Mouse (Mus musculus) adrenal gland, adult 8-10 months (tissue): ENCODE results near the gene Usp34. TPM values are rescaled to one million over a fixed set of nuclear protein-coding genes. Genes with fewer than 3 reads are reported as not detected.
A peak's percentile ranks its signal among the peaks of the same experiment; 100 is the strongest.
"Not testable (repeated sequence)": the region's sequence is repeated elsewhere in the genome, so short reads cannot be mapped to it uniquely, and the experiment has no call there.

Source experiments
- DNase-seq: peaks from one replicate; pipeline ENCODE4 v3.0.0; 2022
- total RNA-seq, 4 experiments: library from RNA; stranded (reverse); gene quantifications; 2 replicates each; pipeline ENCODE4 v1.2.4; 2022

Gene Usp34
- total RNA-seq, result 10 to 100 TPM; 50.4 to 85.3 (median 65.7) TPM

DNA sequence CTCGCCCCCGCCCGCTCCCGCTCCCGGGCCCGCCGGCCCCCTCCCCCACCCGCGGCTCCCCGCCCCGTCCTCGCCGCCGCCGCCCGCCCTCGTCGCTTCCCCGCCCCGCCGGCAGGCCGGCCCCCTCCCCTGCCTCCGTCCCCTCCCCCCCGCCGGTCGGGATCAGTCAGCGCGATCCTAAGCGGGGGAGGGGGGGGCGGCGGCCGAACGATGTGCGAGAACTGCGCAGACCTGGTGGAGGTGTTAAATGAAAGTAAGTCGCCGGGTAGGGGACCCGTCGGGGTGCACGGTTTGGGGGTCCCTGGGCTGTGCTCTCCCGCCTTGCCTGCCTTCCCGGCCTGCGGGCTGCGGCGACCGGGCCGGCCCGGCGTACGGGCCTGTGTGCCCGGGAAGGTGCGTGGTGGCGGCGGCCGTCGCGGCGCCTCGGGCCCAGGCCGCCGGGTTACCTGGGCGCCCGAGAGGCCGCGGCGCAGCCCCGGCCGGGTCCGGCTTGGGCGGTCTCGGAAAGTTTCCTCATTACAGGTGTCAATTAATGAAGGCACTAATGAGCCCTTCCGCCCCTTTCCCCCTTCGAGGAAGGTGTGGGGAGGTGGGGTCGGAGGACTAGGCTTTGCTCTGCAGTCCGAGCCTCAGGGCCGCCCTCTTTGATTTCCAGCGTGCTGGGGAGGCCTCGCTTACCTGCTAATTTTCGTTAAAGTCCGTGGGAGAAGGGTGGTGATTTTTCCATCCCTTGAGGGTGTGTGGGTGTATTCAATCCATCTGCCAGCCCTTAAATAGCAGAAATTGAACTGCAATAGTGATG, at the start of gene Usp34:
Usp34 (plus strand) TSS at position 132 of the 802 bp plus-strand sequence.
- peak; percentile 58 for DNase-seq

DNA sequence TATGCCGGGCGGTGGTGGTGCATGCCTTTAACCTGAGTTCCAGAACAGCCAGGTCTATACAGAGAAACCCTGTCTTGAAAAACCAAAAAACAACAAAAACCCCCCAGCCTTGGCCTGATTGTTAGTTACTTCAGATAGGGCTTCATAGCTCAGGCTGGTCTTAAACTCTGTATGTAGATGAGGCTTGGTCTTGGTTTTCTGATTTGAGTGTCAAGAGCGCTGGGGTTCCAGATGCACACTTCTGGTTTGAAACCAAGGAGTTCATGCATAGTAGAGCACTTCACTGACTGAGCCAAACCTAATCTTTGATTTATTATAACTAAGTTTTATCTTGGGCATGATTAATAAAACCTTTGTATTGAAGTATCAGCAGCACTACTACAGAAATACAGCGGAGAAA, 47.6 kb upstream of the Usp34 start:
- no peak for DNase-seq

DNA sequence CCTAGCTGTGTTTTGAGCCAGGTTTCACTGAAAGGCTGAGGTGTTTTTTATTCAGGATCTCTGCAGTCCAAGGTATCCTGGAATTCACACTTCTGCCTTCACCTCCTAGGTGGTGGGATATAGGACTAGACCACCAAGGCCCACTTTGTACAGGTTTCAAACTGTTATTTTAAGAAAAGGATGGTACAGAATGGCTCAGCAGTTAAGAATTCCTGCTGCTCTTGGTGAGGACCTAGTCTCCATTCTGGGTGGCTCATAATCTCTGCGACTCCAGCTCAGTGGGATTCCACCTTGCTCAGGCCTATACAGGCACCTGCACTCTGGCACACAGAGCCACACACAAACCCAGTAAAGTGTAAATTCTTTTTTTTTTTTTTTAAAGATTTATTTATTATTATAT, 47.2 kb upstream of the Usp34 start:
- DNase-seq, result no peak

DNA sequence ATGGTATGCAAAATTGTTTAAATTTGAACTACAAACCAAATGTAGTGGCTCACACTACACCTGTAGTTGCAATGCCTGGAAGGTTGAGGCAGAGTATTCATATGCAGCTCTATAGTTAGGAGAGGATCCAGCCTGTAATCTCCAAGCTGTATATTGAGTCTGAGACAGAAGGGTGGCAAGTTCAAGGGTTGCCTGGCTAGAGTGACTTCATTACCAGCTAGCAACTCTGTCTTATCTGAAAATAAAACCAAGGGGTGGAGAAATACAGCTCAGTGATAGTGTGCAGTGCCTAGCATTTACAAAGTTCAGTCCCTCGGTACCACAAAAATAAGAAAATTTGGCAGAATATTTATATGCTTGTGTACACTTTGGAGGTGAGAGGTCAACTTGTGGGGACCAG, 46.5 kb upstream of the Usp34 start:
- no peak for DNase-seq

DNA sequence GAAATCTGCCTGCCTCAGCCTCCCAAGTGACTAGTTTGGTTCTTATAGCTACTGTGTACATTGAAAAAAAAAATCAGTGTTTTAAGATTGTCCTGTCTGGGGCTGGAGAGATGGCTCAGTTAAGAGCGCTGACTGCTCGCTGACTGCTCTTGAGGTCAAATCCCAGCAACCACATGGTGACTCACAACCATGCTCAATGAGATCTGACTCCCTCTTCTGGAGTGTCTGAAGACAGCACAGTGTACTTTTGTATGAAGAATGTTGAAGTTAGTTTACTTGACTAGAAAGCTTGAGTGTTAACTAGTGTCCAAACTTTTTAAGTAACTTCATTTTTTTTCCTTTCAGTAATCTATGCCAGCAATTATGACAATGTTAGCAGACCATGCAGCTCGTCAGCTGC, 45.2 kb upstream of the Usp34 start:
- no peak for DNase-seq

DNA sequence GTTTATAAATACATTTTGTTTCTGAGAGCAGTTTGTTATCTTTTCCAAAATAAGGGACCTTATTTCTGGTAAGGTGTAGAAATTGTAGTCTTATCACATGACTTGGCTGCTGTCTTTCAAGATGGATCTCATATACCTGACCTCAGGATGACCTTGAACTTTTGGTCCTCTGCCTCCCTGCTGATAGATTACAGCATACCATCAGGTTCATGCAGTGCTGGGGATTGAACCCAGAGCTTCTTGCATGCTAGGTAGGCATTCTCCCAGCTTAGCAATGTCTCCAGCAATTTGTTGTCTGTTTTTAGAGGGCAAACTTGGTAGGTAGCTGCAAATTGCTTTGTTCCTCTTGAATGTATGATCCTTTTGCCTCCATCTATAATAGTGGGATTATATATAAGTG, 41.7 kb upstream of the Usp34 start:
- no peak for DNase-seq

DNA sequence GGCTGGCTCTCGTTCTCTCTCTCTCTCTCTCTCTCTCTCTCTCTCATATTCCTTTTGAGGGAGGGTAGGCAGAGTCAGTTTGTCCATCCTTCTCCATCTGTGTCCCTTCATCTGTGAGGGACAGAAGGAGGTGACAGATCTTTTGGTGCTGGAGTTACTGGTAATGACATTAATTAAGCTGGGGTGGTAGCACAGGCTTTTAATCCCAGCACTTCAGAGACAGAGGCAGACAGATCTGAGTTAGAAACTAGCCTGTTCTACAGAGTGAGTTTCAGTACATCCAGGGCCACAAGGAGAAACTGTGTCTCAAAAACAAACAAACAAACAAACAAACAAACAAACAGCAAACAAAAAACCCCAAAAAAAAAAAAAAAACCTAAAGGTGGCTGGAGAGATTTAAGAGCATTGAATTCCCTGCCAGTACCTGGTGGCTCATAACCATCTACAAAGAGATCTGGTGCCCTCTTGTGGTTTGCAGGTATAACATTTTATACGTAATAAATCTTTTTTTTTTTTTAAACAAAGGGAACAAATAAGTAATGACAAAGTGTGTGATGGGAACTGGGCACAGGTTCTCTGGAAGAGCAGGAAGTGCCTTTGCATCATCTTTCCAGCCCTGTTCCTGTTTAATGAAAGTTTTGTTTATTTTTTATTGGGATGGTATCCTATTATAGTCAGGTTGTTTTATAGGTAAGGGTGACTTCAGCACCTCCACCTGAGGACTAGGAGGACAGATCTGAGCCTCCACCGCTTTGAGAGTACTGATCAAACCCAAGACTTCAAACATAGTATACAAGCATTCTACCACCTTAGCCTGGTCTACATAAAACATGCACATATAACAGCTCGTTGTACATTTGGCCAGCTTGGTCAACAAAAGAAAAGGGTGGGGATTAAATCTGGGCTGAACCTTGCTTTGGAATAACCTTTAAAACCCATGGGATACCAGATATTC, 34.6 kb upstream of the Usp34 start:
- no peak for DNase-seq

DNA sequence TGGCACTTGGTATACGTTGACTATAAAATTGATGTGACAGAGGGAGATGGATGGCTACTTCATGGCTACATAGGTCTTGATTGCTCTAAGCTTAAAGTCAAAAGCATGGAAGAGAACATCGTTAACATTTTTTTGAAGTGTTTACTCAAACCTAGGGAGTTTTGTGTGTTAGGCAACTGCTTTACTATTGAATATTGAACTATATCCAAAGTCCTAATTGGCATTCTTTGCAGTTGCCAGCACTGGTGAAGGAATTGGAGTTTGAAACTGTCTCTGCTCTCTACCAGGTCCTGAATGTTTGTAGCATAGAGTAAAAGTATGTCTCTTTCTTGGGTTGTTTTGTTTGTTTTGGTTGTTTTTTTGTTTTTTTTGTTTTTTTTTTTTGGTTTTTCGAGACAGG, 30.9 kb upstream of the Usp34 start:
- DNase-seq, result no peak

DNA sequence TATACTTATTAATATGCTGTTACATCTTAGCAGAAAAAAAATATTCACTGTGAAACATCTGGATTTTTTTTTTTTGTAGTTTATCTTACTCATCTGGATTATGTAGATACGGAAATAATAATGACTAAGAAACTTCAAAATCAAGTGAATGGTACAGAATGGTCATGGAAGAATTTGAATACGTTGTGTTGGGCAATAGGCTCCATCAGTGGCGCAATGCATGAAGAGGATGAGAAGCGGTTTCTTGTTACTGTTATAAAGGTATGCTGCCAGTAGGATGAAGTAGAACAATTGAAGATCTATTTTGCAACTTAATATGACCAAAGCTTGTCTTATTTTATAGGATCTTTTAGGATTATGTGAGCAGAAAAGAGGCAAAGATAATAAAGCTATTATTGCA, 22.2 kb upstream of the Usp34 start:
- DNase-seq, result no peak

DNA sequence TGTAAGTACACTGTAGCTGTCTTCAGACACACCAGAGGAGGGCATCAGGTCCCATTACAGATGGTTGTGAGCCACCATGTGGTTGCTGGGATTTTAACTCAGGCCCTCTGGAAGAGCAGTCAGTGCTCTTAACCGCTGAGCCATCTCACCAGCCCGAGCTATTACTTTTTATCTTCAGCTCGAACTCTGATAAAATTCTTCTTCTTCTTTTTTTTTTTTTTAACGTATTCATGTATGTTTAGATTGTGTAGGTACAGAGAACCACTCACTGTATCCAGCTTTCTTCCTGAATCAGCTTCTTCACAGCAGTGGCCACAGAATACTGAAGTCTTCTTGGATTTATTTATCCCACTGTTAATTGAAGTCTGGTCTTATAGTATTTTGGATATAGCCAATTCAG, 17.8 kb upstream of the Usp34 start:
- DNase-seq, result not testable (repeated sequence)

DNA sequence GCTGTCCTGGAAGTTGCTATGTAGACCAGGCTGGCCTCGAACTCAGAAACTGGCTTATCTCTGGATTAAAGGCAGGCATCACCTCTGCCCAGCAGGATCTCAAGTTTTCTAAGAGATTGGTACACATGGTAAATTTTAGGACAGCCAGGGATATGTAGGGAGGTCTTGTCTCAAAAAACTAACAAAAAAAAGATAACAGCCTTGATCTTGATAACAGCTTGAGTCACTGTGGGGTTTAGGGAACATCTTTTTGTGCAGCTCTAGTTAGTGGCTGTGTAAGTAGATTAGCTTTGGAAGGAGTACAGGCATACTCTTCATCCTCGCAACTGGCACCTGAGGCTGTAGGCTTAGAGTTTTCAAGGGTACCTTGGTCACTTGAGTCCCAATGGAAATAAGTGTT, 9.3 kb upstream of the Usp34 start:
- DNase-seq, result no peak

DNA sequence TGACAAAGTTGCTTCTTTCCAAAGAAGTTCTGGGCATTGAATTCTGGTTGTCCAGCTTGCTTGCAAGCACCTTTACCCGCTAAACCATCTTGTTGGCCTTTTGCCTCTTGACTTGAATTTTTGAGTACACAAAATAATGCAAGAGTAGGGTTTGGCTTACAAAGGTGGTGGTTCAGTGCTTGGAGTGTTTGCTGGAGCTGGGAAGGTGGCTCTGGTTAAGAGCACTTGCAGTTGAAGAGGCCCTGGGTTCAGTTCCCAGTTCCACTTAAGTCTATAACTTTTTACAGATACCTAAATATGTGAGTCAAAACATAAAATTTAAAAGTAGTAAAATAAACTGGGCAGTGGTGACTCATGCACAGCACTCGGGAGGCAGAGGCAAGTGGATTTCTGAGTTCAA, 8.4 kb upstream of the Usp34 start:
- DNase-seq, result no peak

DNA sequence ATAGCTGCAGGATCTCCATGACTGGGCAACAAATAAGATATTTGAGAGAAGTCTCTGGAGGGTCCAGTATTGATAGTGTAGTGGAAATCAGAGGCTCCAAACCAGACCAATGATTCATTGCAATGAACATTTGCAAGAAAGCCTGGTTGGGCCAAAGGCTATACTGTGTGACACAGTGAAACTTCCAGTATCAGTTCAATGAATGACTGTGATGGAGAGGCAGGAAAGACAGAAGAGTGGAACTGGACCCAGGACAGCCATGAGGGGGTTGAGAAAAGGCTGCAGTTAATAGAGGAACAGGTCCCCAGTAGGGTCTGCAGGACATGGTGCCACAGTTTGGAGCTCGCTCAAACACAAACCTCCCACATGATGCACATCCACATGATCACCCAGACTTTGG, 6.8 kb upstream of the Usp34 start:
- DNase-seq, result no peak

DNA sequence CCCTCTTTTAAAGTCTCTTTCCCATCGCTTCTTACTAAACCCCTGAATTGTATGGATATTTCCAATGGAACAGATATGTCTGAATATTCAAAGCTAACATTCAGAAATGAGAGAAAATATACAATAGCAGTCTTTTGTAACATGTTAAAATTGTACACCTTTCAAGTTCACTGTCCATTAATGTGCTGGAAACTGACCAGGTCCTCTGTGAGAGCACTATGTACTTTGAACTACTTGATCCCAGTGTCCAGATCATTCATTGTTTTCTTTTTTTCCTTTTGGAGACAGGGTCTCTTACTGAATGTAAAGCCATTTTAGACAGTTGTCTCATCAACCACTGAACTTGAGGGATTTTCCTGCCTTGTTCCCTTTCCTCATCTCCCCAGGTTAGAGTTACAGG, 3.6 kb upstream of the Usp34 start:
- DNase-seq, result no peak

DNA sequence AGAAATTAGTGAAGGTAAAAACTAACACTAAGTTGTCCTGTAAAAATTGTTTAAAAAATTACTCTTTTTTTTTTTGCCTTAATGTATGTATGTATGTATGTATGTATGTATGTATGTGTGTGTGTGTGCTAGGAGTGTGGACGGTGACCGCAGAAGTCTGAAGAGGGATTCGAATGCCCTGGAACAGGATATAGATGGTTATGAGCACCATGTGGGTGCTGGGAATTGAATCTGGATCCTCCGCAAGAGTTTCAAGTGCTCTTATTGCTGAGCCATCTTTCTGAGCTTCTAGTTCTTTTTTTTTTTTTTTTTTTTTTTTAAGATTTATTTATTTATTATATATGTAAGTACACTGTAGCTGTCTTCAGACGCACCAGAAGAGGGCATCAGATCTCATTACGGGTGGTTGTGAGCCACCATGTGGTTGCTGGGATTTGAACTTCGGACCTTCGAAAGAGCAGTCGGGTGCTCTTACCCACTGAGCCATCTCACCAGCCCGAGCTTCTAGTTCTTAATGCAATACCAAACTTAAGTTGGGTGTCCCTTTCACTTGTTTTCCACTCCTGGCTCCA, 1.5 kb upstream of the Usp34 start:
- DNase-seq, result not testable (repeated sequence)

DNA sequence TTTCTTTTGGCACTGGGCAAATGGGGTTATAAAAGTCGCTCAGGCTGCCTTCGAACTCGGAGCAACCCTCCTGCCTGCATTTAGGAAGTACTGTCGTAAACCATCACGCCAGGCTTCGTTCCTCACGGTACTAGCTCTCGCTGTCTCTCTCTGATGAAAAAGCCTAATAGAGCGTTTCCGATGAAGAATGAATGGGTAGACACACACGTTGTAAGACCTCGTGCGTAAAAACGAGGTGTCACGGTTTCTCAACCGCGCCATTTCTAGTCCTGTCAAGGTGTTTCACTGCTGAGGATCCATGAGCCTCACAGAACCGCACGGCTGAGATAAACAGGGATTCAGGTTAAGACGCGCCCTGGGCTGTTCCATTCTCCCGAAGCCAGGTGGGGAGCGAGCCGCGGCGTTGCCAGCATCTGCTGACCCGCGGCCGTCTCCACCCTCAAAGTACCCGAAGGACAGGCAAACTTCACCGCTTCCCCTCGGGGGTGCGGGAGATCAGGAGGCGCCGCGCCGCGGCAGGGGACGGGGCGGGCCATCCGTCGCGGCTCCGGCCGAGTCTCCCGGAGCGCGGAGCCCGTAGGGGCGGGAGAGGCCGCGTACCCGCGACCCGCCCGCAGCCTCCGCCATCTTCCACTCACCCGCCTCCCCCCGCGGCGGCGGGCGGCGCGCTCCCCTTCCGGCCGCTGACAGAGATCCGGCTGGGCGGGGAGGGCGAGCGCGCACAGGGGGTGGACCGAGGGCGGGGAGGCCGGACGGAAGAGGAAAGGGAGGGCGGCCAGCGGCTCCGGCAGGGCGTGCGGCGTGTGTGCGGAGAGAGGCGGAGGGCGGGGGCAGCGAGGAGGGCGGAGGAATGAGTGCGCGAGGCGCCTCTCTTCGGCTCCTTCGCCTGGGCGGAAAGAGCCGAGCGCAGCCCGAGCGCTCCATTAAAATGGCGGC, 754 bp upstream of the Usp34 start:
- DNase-seq, result peak; percentile 95

DNA sequence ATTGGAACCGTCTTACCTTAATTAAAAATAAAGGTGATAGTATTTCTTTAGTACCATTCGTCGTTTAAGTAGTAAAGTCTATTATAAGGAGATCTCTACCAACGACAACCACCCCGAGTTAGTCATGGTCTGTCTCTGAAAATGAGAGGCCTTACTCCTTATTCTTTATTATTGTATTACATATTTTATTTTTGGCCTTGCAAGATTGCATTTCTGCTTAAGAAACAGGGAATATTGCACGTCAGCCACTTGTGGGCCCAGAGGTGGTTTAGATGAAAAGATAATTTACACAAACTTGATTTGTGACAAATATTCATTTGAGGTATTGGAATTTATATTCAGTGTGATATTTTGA, 848 bp downstream of the Usp34 start:
- no peak for DNase-seq

DNA sequence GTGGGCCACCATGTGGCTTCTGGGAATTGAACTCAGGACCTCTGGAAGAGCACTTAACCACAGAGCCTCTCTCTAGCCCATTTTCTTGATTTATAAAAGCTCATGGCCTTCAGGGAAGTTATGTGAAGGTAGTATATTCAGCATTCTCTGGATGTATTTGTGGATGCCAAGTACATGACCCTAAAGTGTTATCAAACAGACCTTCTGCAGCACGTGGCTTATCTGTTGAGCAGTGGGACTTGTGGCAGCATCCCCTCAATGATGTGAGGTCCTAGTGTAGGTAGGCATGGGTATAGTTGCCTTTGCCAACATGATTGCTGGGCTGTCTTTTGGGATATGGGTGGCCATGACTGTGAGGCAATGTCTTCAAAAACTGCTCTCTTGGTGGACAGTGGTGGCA, 6.8 kb downstream of the Usp34 start:
- no peak for DNase-seq

DNA sequence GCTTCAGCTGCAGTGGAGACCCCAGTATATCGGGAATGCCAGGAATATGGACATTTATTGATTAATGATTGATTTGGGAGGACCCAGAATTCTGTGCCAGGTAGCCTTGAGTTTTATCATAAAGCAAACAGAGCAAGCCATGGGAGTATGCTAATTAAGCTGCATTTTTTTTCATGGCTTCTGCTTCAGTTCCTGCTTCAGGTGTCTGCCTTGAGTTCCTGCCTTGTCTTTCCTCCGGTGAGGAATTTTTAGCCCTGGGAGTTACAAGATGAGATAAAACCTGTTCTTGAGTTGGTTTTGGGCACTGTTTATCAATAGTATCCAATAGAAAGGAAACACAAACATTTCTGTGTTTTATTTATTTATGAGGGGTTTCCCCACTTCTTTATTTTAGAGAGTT, 22.7 kb downstream of the Usp34 start:
- no peak for DNase-seq

DNA sequence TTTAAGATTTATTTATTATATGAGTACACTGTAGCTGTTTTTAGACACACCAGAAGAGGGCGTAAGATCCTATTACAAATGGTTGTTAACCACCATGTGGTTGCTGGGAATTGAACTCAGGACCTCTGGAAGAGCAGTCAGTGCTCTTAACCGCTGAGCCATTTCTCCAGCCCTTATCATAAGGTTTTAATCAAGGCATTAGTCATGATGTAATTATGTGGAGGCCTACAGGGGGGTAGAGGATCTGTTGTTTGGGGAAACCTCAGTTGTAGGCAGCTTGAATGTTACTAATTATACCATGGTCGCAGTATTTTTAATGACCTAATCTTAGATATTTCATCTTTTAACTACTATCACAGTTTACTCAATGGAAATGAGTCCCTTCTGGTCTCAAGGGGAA, 25.4 kb downstream of the Usp34 start:
- DNase-seq, result no peak

DNA sequence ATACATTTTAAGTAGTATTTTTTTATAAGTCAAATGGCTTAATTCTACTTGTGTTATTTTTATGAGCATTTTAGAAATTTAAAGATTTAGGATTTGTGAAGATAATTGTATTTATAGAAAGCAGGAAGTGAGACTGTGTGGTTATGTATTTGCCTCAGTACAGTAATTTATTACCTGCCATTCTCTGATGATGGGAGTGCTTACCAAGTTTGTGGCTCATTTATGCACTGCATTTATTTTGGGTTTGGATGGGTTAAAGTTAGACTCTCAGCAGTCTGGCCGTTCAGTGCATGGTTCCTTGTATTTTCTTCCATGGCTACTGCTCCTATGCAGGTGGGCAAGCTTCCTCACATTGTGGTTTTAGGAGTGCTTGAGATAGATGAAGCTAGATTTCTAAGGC, 28.5 kb downstream of the Usp34 start:
- no peak for DNase-seq

DNA sequence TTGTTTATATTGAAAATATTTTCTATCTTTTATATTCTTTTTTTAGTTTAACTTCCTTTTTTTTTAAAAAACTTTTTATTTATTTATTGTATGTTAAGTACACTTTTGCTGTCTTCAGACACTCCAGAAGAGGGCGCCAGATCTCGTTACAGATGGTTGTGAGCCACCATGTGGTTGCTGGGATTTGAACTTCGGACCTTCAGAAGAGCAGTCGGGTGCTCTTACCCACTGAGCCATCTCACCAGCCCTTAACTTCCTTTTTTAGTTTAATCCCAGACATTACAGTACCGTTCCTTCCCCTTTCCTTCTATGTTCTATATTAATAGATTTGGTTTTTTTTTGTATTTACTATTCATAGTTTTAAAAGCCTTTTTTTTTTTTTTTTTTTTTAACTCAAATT, 50.5 kb downstream of the Usp34 start:
- not testable (repeated sequence) for DNase-seq
